Mouse (Mus musculus): ENCODE results near the gene Car14.
"Not testable (repeated sequence)": the region's sequence is repeated elsewhere in the genome, so short reads cannot be mapped to it uniquely, and the experiment has no call there.

Car14 gene

DNA sequence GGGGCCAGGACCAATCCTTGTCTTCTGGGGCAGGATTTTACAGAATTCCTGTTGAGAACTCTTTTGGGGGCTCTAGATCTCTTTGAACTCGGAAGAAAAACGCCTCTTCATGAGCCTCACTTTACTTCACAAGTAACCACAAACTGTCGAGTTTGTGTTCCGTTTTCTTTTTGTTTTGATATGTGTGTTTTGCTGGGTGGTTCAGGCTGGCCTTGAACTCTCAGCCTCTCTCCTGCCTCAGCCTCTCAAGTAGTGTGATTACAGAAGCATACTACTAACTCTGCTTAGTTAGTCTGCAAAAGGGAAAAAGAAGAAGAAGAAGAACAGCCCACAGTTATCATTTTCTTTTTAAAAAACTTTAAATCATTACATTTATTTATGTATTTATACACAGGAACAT, 19.7 kb upstream of the Car14 start:
- DNase-seq: no peak

GRCm38 (mm10) chr3:95923429-95923828, 18.9 kb upstream of the Car14 start:
- not testable (repeated sequence) for DNase-seq

DNA sequence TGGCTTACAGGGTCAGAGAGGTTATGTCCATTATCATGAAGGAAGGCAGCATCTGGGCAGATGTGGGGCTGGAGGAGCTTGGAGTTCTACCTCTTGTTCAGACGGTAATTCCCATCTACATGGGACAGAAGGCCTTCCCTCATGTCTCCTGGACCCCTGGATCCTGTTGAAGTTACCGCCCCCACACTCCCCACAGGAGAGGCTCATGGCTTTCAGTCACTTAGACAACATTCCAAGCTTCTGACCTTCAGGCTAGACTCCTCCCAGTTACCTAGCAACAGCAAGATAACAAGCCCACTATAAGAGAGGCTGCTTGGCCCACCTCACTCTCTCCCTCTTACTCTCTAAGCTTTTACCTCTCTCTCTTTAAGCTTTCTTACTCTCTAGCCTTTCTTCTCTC, 16.0 kb upstream of the Car14 start:
- not testable (repeated sequence) for DNase-seq

DNA sequence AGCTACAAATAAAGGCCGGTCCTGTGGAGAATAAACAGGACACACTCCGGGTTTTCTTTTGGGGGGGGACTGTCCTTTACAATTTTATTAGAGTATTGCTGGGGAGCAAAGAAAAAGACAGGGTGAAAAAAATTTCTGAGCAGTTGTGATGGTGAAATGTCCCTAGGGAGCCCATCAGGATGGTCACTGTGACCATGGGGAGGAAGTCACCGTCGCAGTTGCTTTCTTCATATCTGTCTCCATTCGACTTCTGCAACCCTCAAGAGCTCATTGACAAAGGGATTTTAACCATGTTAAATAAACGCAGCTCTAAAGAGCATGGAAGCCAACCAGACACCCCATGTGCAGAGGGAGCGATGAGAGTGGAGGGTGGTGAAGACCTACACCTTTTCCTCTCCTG, 12.3 kb upstream of the Car14 start:
- DNase-seq: no peak

DNA sequence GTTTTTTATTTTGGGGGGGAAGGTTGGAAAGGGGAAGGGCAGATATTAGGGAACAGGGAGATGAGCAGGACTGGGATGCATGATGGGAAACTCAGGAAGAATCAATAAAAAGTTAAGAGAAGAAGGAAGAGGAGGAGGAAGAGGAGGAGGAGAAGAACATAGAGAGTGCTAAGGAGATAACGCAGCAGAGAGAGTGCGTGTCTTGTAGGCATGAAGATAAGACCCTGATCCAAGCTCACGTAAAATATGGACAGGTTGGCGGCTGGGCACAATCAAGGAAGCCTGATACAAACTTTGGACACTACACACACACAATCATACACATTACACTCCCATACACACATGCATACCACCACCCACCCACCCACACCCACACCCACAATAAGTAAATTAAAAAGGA, 10.2 kb upstream of the Car14 start:
- no peak for DNase-seq

GRCm38 (mm10) chr3:95907613-95908012, 3.1 kb upstream of the Car14 start:
- no peak for DNase-seq

DNA sequence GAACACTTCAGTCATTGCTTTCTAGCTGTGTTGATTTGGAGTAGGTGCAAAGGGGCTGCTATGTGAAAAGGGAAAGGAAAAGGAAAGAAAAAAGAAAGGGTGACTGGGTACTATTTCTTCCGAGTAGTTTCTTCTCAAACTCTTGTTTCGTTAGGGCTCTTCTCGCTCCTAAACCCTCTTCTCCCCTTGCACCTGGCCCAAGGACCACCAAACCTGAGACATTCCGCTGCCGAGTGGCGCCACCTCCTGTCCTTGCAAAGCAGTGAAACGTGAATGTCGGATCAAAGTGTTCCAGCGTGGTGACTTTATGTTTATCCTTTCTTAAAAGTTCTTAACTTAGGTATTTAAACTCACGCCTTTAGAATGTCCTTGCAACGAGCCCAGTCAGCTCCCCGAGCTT, 2.4 kb upstream of the Car14 start:
- no peak for DNase-seq

DNA sequence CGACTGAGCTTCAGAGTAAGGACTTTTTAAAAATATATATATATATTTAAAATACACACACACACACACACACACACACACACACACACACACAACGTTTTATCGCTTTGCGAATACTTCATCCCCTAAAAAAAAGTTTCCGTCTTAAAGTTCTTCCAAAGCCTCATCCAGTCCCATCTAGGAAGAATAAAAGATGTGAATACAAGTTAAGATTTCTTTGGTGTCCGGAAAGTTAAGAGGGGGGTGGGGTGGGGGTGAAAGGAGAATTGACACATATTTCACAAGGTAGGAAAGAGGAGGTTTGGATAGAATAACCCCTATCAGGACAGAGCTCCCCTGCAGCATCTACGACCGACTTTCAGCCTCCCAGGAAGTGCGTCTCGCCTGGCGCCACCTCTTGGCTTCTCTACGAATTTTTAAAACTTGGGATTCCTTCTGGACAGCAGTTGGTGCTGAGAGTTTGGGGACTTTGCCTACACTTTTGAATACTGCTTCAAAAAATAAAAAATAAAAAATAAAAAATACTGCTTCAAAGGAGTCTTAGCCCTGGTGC, 1.5 kb upstream of the Car14 start:
- peak; percentile 53 for DNase-seq

DNA sequence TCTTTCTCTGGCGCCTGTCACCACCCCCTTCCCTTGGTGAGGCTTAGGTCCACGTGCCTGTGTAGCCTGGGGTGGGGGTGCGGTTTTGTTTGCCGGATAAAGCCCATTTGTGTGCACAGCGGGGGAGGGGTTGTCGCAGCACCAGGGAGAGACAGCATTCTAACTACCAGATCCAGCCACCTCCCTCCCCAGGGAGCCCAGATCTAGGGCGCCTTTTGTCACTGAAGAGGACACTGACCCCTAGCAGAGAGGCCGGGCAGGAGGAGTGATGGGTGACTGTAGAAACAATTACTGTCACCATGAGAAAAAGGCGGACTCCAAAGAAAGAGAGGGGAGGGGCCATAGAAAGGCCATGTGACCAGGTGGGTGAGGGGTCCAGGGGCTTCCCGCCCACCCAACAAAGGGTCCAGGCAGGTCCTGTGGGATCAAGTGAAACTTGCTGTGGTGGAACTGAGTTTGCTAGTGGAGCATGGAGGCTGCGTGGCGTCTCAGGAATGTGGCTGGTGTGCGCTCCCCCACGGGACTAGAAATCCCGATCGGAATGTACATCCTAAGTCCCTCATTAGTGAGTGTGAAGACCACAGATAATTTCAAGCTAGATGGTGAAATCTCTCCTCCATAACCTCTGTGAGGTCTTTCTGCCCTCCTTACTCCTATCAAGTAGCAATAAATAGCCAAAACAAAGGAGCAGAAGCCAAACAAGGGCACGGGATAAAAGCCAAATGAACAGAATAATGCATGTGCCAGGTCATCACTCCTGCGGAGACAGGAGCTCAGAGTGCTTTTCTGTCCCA, 852 bp upstream of the Car14 start:
- DNase-seq: peak; percentile 70

GRCm38 (mm10) chr3:95903753-95904502, 563 bp downstream of the Car14 start:
- no peak for DNase-seq

DNA sequence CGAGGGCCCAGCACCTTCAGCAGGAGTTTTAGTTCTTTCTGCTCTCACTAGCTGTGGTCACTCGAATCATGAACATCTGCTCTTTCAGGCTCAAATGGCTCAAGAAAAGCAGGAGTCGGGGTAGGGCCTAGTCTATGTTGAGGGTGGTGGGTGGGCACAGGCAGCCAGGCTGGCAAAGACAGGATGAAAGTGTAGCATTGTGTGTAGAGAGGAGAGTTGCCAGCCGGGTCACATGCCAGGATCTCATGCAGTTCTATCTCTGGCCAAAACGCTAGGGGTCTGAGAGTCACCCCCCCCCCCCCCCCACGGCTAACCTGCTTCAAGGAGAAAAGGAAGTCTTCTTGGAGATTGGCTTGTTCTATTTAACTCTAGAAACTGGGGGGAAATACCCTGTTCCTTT, 1.8 kb downstream of the Car14 start:
- no peak for DNase-seq

GRCm38 (mm10) chr3:95902373-95902625, 2.2 kb downstream of the Car14 start:
- no peak for DNase-seq

DNA sequence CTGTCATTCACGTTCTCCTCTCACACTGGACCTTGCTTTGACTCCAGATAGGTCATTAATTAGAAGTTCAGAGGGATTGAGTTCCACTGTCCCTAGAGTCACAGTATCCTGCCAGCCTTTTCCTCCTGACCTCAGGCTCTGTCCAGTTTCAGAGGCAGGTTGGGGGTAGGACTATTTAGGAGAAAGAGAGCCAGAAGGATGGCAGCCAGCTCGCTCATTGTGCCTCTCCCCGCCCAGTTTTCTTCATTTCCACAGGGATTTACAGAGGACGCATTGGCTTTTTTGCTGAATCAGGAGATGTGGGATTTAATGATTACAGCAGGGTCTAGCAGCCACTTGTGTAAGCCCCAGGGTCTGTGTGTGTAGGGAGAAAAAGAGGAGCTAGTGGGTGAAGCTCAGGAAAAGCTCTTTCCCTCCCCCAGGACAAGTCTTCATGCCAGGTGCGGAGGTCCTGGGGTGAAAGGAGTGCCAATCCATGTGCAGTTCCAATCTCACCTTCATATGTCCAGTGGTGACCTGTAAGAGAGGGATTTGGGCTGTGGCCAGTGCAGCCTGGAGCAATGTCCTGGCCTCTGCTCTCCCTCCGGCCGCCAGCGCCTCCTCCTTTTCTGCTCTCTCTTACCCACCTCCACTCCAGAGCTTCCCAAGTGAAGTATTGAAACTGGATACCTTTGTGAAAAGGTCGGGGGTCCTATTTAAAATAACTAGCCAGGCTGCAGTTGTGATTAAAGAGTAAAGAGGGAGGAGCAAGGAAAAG, 2.7 kb downstream of the Car14 start:
- no peak for DNase-seq

- DNase-seq: no peak
Measured at GRCm38 (mm10) chr3:95899800-95900524, 4.5 kb downstream of the Car14 start.

DNA sequence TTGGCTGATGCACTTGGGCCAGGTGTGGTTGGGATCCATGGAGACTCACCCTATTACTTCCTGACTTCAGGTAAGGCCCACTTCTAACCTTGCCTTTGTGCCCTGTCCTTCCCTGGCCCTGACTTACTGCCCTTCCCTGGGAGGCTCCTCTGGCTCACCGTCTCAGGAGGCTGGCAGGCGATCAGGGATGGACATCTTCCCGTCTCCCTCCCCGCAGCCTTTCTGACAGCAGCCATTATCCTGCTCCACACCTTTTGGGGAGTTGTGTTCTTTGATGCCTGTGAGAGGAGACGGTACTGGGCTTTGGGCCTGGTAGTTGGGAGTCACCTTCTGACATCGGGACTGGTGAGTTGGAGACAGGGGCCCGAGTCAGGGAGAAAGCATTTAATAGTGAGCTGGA, 9.0 kb downstream of the Car14 start:
- DNase-seq: not testable (repeated sequence)

- DNase-seq: peak; percentile 23
Measured at GRCm38 (mm10) chr3:95894317-95895160, 10.0 kb downstream of the Car14 start.

GRCm38 (mm10) chr3:95893606-95894316, 10.7 kb downstream of the Car14 start, which contains the start of gene Aph1a:
TSS of gene Aph1a (plus strand) at chr3:95893969.
- DNase-seq: peak; percentile 99

DNA sequence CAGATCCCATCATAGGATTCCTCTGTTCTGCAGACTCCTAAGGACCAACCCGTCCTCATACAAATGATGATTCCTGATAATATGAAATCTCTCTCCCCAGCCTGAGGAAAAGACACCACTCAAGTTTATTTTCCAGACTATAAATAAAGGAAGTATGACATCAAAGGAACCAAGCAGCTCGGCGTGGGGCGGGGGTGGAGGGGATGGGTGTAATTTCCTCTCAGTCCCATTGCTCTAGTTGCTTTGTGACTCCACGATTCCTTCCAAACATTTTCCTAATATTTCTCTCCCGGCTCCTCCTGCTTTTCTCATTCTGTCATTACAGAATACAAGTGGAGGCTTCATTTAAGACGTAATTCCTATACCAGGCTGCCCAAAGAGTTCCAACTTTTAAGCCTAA, 11.4 kb downstream of the Car14 start:
- DNase-seq: no peak

DNA sequence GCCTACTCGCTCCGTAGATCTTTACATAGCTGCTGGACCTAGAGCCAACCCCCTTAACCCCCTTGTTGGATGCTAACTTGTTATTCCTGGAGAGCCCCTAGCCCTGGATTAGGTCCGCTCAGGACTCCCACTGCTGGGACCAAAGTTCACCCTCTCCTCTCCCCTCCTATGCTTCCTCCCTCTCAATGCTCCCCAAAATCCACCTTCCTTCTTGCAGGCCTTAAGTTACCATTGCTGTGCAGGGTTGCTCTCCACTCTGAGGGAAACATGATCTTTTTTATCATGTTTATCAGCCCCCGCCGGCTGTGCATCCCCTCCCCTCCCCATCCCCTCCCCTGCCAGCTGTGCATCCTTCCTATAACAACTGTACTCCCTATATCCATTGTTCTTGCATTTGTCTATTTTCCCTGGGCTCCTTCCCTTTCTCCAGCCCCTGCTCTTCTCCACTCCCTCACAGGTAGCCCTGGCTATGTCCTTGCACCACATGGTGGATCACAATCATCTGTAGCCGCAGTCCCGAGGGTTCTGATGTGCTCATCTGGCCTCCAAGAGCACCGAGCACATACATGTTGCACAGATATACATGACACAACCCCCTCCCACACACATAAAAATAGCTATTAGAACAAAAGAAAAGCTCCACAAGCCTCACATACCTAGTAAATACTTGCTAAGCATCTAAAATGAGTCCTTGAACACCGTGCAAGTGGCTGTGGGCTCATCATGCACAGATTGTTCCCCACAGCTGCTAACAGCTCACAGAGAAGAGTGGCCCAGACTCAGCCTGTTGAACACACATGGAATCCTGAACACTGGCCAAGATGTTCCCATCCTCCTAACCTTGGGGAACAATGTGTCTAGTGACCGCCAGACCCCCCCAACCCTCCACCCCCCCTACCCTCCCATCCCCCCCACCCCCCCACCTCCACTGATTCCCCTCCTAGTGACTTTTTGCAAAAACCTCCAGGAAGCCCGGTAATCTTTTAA, 12.1 kb downstream of the Car14 start:
- no peak for DNase-seq
